Mouse (Mus musculus) CH12.LX (cell line): ENCODE results near the gene Ccnl1.

ENCODE experiments used
- CTCF ChIP-seq, 2 experiments: IDR thresholded peaks in 1 of 2; conservative IDR thresholded peaks in 1 of 2; 2 replicates each; pipeline ENCODE4 v1.5.1; 2011 to 2012; ENCODE audit warnings: low read depth in 2 of 2, low read length in 2 of 2, improper control_type of control experiment in 1 of 2, inconsistent platforms in 1 of 2, mild to moderate bottlenecking in 1 of 2, moderate library complexity in 1 of 2
- ELF1 ChIP-seq: IDR thresholded peaks from 2 replicates; pipeline ENCODE4 v1.6.1; 2014; ENCODE audit warnings: low read depth, mild to moderate bottlenecking, inconsistent platforms, low read length, improper control_type of control experiment
- EP300 ChIP-seq: IDR thresholded peaks from 2 replicates; pipeline ENCODE4 v1.6.1; 2011; ENCODE audit warnings: low read length, improper control_type of control experiment
- ETS1 ChIP-seq: conservative IDR thresholded peaks from 2 replicates; pipeline ENCODE4 v1.6.1; 2012; ENCODE audit warnings: low read depth, mild to moderate bottlenecking, inconsistent platforms, low read length, improper control_type of control experiment, moderate library complexity
- HCFC1 ChIP-seq: IDR thresholded peaks from 2 replicates; pipeline ENCODE4 v1.6.1; 2012; ENCODE audit warnings: low read depth, mild to moderate bottlenecking, inconsistent platforms, low read length, improper control_type of control experiment
- MEF2A ChIP-seq: IDR thresholded peaks from 2 replicates; pipeline ENCODE4 v1.6.1; 2014; ENCODE audit warnings: low read depth, mild to moderate bottlenecking, inconsistent platforms, low read length, improper control_type of control experiment, borderline replicate concordance
- MXI1 ChIP-seq: IDR thresholded peaks from 2 replicates; pipeline ENCODE4 v1.6.1; 2011; ENCODE audit warnings: mild to moderate bottlenecking, low read depth, low read length, improper control_type of control experiment
- NELFE ChIP-seq: IDR thresholded peaks from 2 replicates; pipeline ENCODE4 v1.6.1; 2011; ENCODE audit warnings: low read depth, low read length, improper control_type of control experiment
- POLR2A ChIP-seq: IDR thresholded peaks from 2 replicates; pipeline ENCODE4 v1.6.1; 2011; ENCODE audit warnings: low read depth, mild to moderate bottlenecking, improper control_type of control experiment, low read length
- RCOR1 ChIP-seq: conservative IDR thresholded peaks from 2 replicates; pipeline ENCODE4 v1.6.1; 2012; ENCODE audit warnings: low read depth, mild to moderate bottlenecking, inconsistent platforms, low read length, improper control_type of control experiment
- SIN3A ChIP-seq: IDR thresholded peaks from 2 replicates; pipeline ENCODE4 v1.6.1; 2012; ENCODE audit warnings: low read length, improper control_type of control experiment, inconsistent platforms
- SMC3 ChIP-seq: IDR thresholded peaks from 2 replicates; pipeline ENCODE4 v1.6.1; 2011; ENCODE audit warnings: low read depth, low read length, improper control_type of control experiment
- TCF12 ChIP-seq: IDR thresholded peaks from 2 replicates; pipeline ENCODE4 v1.6.1; 2014; ENCODE audit warnings: low read depth, mild to moderate bottlenecking, inconsistent platforms, low read length, improper control_type of control experiment
- ZKSCAN1 ChIP-seq: IDR thresholded peaks from 2 replicates; pipeline ENCODE4 v1.6.1; 2012; ENCODE audit warnings: low read depth, inconsistent platforms, low read length, improper control_type of control experiment, borderline replicate concordance

DNA sequence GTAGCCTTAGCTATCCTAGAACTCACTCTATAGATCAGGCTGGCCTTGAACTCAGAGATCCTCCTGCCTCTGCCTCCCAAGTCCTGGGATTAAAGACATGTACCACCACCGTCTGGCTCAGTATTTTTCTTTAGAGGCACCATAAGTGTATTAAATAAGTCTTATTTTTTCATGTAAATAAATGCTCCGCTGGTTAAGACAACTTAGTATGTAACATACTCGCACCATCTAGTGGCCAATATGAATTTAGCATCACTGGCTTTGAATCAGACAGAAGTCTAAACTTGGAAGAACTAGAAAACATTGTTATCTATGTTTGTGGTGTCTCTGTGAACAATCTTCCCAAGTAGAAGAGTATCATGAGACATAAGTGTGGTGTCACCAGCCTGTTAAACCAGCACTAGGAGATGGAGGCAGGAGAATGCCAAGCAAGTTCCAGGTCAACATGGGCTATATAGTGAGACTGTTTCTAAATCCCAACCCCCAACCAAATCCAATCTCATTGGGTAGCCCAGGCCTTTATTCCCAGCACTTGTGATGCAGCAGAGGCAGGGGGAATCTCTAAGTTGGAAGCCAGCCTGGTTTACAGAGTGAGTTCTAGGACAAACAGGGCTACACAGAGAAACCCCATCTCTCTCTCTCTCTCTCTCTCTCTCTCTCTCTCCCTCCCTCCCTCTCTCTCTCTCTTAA, 33.1 kb upstream of the Ccnl1 start:
- TF ChIP-seq SMC3 (peak; percentile 70), POLR2A (no peak), NELFE (no peak), SIN3A (no peak), ELF1 (no peak), RCOR1 (no peak), MEF2A (no peak), ZKSCAN1 (no peak), EP300 (no peak), CTCF (conservative IDR thresholded peaks at IDR 0.05 in 1 of 2, IDR thresholded peaks at IDR 0.05 in 1 of 2; ENCODE audit: low read depth in 2 of 2, low read length in 2 of 2) (peak; percentile 38 to 82; a peak in 3 of 4 replicates), TCF12 (no peak), ETS1 (no peak), HCFC1 (no peak), MXI1 (no peak)
